Mouse (Mus musculus) spleen, adult 18-20 months (tissue): ENCODE measurements around the gene Fam129b.

Experiments used
- DNase-seq, 2 experiments: peaks; one replicate each; pipeline ENCODE4 v3.0.0; 2022; ENCODE audit warnings: mixed read lengths in 2 of 2

Fam129b gene

DNA sequence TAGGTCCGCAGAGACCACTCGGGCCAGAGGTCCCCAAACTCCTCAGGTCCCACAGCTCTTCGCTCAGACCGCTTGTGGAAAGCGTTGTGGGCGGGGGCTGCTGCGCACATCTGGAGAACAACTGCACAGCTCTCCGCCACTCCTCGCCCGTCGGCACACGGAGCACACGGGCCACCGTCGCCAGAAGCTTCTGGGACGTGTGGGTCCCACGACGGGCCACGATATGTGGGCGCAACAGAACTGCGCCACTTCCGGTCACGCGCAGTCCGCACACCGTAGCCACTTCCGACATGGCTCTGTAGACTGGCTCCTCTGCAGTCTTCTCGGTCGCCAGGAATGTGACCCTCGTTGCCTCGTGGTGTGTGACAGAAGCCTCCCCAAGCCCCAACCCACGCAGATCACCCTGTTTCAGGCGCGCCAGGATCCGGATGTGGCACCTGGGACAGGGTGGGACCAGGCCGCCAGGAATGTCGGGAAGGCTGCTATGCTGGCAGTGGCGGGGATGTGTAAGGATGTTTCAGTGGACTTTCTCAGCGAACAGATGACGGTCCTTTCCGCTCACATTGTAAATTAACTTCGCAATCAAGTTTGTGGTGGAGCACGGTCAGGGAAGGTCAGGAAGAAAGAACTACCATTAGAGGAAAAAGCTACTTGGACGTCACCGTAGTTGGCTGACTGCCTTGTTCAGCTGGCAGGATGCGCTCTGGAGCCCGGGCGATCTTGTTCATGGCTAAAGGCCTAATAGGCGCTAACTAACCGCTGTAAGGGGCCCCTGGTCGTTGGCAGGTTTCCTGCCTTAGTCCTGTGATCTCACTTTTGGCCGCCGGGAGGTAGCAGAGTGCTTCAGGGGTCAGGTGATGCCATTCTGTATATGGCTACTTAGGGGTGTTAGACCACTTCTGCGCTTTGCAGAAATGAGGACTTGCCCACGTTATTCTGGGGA is 91.0 kb downstream of the Fam129b start:
- peak; percentile 76 to 78 for DNase-seq

DNA sequence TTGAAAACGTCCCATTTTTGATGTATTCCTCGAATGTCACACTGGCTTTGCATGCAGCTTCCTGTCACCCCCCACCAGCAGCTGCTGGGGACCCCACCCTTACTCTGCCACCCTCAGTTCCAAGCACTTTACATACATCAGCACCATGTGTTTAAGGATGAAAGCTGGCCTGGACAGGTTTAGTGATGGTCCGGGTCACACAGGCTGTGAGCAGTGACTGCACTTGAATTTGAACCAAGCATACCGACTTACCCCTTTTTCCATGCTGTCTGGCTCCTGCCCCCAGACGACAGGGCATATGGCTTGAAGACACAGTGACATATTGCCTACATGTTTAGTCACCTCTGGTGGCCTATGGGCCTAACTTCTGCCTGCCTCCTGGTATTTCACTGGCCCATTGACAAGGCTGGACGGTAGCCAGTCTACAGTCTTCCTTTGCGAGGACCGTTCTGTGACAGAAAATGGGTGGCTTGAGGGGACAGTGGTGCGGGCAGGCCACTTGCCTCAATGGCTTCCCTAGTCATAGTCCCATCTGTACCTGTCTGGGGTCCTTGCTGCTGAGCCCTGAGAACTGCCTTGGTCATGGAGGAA is 92.2 kb downstream of the Fam129b start:
- DNase-seq: no peak

DNA sequence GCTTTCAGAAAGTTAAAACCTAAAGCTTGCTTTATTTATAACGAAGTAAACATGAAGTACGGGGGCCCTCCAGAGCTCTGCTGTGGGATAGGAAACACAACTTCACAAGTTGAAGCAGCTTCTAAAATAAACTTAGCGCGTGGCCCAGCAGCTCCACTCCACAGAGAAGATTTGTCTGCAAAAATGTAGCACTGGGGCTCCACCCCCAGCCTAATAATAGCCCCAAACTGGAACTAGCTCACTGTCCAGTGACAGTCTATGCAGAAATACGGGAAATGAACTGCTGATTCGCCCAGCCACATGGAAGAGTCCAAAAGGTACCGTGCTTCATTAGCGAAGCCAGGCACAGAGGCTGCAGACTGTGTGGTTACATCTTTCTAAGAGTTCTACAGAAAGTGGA is 93.4 kb downstream of the Fam129b start:
- DNase-seq: no peak

DNA sequence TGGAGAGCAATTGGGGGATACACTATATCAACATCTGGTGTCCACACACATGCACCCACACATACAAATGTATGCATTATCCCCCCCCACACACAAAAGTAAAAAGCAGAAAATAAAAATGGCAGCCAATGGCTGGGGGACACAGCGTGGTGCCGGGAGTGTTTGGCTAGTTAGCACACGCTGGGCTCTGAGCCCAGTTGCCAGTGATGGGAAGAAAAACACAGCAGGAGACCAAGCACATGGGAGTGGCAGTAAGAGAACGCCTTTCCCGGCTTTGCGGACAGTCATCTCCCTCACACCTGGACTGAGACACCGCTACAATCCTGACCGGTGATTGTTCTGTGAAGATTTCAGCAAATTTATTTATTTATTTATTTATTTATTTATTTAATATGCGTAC is 95.3 kb downstream of the Fam129b start:
- no peak for DNase-seq

DNA sequence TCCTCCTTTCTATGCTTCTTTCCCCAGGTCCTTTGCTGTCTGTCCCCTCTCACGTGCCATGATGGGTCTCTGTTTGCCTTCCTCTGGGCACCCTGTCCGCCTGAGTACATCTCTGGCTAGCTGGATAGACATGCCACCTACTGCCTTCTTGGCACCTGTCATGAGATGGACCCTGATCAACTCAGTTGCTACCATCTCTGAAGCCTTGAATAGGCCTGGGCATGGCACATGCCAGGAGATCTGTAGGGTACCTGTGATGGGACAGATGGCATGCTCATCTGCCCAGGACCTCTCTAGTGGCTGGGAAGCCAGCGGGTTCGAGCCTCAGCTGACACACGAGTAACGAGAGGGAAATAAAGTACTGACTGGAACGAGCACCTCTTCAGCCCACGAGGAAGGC is 98.3 kb downstream of the Fam129b start:
- no peak for DNase-seq
